Mouse (Mus musculus): Measurements from ENCODE around the gene Ice1. TPM values are rescaled to one million over a fixed set of nuclear protein-coding genes. Genes with fewer than 3 reads are reported as not detected.

Gene Ice1
- polyA plus RNA-seq, 1 experiment, result 11.2 TPM

DNA sequence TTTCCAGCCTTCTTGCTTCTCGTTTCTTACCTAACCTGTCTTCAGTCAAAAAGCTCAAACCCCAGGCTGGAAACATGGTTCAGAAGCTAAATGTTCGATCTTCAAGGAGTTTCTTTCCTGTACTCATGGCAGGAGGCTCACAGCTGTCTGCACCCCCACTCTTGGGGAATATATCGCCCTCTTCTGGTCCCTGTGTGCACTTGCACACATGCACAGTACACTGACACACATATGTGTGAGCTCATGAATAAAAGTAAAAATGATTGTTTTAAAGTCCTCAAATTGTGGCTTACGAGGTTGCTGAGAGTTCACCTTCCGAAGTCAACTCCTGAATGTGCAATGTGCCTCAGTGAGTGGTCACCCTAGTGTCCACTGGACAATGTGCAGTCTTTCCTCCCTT lies 127.2 kb downstream of the Ice1 start:
- Histone ChIP-seq H3ac (ENCODE audit: control insufficient read depth, insufficient read length, low read depth) (no peak overlapping the region), H3K79me2 (ENCODE audit: control insufficient read depth, insufficient read depth) (no peaks in the 10 kb centered on the region), H3K27me3 (ENCODE audit: control insufficient read depth, insufficient read depth, insufficient read length) (no peaks in the 10 kb centered on the region), H3K79me3 (ENCODE audit: low read depth) (no peaks in the 10 kb centered on the region), H3K4me3 (ENCODE audit: insufficient read depth, poor library complexity, severe bottlenecking) (no peak overlapping the region), H3K36me3 (ENCODE audit: control insufficient read depth, insufficient read depth) (no peaks in the 10 kb centered on the region)
- TF ChIP-seq USF1 (IDR thresholded peaks at IDR 0.05; ENCODE audit: low read depth) (no peak), FOSL1 (IDR thresholded peaks at IDR 0.05; ENCODE audit: insufficient read depth, low read length, poor library complexity, severe bottlenecking) (no peak), CEBPB (IDR thresholded peaks at IDR 0.05; ENCODE audit: low read depth) (no peak), MYOG (IDR thresholded peaks at IDR 0.05; ENCODE audit: control insufficient read depth, extremely low read depth, insufficient read length) (no peak), CTCF (IDR thresholded peaks at IDR 0.05; ENCODE audit: control insufficient read depth, insufficient read depth, insufficient read length) (no peak), MAX (IDR thresholded peaks at IDR 0.05) (no peak), MYOD1 (IDR thresholded peaks at IDR 0.05; ENCODE audit: control insufficient read depth, insufficient read length, low read depth) (no peak)

DNA sequence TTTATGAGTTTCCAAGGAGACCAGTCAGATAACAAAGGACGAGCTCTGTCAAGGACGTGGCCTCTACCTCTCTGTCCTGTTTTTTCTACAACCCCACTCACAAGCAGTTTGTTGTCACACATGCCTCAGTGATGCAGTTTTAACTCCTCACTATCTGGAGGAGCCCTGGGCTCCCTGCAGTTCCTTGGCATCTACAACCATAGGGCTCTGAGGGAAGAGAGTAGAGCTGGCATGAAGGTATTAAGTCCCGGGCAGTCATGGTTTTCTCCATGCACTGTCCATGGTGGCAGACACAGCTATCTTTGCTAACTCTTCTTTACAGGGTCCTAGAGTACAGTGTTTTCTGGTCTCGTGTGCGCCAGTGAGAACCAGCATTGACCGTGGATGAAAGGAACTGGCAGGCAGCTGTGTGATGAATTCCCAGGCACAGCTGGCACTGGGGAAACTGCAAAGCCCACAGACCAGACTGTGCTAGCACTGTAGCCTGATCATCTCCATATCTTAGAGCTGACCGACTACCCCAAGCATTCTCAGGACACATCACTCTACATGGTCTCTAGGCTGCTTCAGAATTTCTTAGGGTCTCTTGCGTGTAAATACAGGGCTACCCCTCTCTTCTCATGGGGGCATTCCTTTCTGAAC lies 127.9 kb downstream of the Ice1 start:
- Histone ChIP-seq H3K27me3 (ENCODE audit: control insufficient read depth, insufficient read depth, insufficient read length) (no peaks in the 10 kb centered on the region), H3K36me3 (ENCODE audit: control insufficient read depth, insufficient read depth) (no peaks in the 10 kb centered on the region), H3ac (ENCODE audit: control insufficient read depth, insufficient read length, low read depth) (no peak overlapping the region), H3K4me3 (ENCODE audit: insufficient read depth, poor library complexity, severe bottlenecking) (no peak overlapping the region), H3K79me3 (ENCODE audit: low read depth) (no peaks in the 10 kb centered on the region), H3K79me2 (ENCODE audit: control insufficient read depth, insufficient read depth) (no peaks in the 10 kb centered on the region)
- TF ChIP-seq FOSL1 (IDR thresholded peaks at IDR 0.05; ENCODE audit: insufficient read depth, low read length, poor library complexity, severe bottlenecking) (no peak), MAX (IDR thresholded peaks at IDR 0.05) (no peak), MYOG (IDR thresholded peaks at IDR 0.05; ENCODE audit: control insufficient read depth, extremely low read depth, insufficient read length) (no peak), MYOD1 (IDR thresholded peaks at IDR 0.05; ENCODE audit: control insufficient read depth, insufficient read length, low read depth) (no peak), CEBPB (IDR thresholded peaks at IDR 0.05; ENCODE audit: low read depth) (no peak), USF1 (IDR thresholded peaks at IDR 0.05; ENCODE audit: low read depth) (no peak), CTCF (IDR thresholded peaks at IDR 0.05; ENCODE audit: control insufficient read depth, insufficient read depth, insufficient read length) (no peak)

DNA sequence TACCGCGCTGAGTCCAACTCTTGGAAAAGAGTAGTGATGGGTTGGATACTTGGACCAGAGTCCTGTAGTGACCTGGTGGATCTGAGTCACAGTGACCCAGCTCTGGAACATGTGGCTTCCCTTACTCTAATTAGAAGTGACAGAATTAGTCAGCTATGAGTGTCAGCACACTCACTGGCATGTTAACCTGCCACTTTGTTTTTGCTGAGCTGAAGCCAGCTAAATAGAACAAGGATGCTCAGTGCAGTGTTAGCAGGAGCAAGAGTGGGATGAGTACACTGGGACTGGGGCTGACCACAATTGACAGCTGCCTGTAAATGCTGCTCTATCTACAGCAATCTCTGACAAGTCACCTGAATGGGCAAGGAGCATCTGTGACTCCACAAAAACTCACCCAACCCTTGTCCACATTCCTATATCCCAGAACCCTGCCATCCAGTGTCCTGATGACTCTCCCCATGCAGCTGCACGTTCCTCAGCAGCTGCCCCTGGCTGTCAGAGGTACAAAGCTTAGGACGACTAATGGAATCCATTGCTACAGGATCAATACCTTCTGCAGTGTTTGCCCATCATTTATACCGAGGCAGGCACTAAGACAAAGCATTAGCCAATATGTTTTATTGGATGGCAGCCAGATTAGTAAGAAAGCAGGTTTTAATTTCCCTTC lies 128.6 kb downstream of the Ice1 start:
- Histone ChIP-seq H3K27me3 (ENCODE audit: control insufficient read depth, insufficient read depth, insufficient read length) (no peaks in the 10 kb centered on the region), H3K36me3 (ENCODE audit: control insufficient read depth, insufficient read depth) (no peaks in the 10 kb centered on the region), H3K4me3 (ENCODE audit: insufficient read depth, poor library complexity, severe bottlenecking) (no peak overlapping the region), H3K79me2 (ENCODE audit: control insufficient read depth, insufficient read depth) (no peaks in the 10 kb centered on the region), H3ac (ENCODE audit: control insufficient read depth, insufficient read length, low read depth) (no peak overlapping the region), H3K79me3 (ENCODE audit: low read depth) (no peaks in the 10 kb centered on the region)
- TF ChIP-seq CEBPB (IDR thresholded peaks at IDR 0.05; ENCODE audit: low read depth) (no peak), MYOG (IDR thresholded peaks at IDR 0.05; ENCODE audit: control insufficient read depth, extremely low read depth, insufficient read length) (no peak), FOSL1 (IDR thresholded peaks at IDR 0.05; ENCODE audit: insufficient read depth, low read length, poor library complexity, severe bottlenecking) (no peak), CTCF (IDR thresholded peaks at IDR 0.05; ENCODE audit: control insufficient read depth, insufficient read depth, insufficient read length) (no peak), USF1 (IDR thresholded peaks at IDR 0.05; ENCODE audit: low read depth) (no peak)

Other genes starting within 250 kb of the Ice1 start
- not detected for gene Adamts16, start 204.2 kb upstream of the Ice1 start, polyA plus RNA-seq (2012; fragmentation: generic; extraction: Trizol)

All from C2C12 (cell line).